21 mouse cellular contexts compared by ENCODE assay signal in genomic region chr10:7836902-7837301, GRCm38 (mm10). TPM values are rescaled to one million over a fixed set of nuclear protein-coding genes. Genes with fewer than 3 reads are reported as not detected.
DNase-seq lines count a peak whose midpoint lies in the region; ATAC-seq and TF ChIP-seq lines count a peak whose summit lies in the region.
"Had no signal": no experiment of that assay in that cellular context is flagged by ENCODE, and none has a peak within 500 bp of the region (broad histone marks: within the 10 kb centered on the region; RNA-seq: fewer than 3 reads in every experiment).

No protein-coding gene starts in this region.

- no peak overlapping the region for H3K27ac ChIP-seq in liver, embryonic 16.5 days (ENCODE audit: low read length)
- no peak overlapping the region for H3K27ac ChIP-seq in liver, embryonic 12.5 days
- no peak overlapping the region for H3K27ac ChIP-seq in midbrain, postnatal 0 days (ENCODE audit: low read depth, low read length)
- no peak overlapping the region for H3K27ac ChIP-seq in midbrain, embryonic 14.5 days (replicated peaks; ENCODE audit: low read depth, low read length)
- H3K27ac ChIP-seq: embryonic facial prominence, embryonic 12.5 days; hindbrain, embryonic 15.5 days had no signal

- no peak overlapping the region for H3K9ac ChIP-seq in liver, embryonic 16.5 days (ENCODE audit: low read depth, low read length)
- no peak overlapping the region for H3K9ac ChIP-seq in liver, embryonic 12.5 days
- no peak overlapping the region for H3K9ac ChIP-seq in midbrain, postnatal 0 days (replicated peaks; ENCODE audit: low read length, poor library complexity, severe bottlenecking)
- no peak overlapping the region for H3K9ac ChIP-seq in midbrain, embryonic 14.5 days (replicated peaks; ENCODE audit: low read length)
- H3K9ac ChIP-seq: embryonic facial prominence, embryonic 12.5 days; heart, embryonic 12.5 days; hindbrain, embryonic 15.5 days had no signal

- H3K4me1 ChIP-seq in liver, embryonic 16.5 days (ENCODE audit: control insufficient read depth, low read depth, low read length): peaks cover 6% of the 10 kb centered on the region
- H3K4me1 ChIP-seq in liver, embryonic 12.5 days: peaks cover 15% of the 10 kb centered on the region; the same call in 1 of the 2 replicates
- H3K4me1 ChIP-seq in midbrain, postnatal 0 days (ENCODE audit: insufficient read depth, low read length): 0 out of 2 replicates have a peak, but pooled peaks cover 4% of the 10 kb centered on the region
- 0 out of 2 replicates have a peak, but pooled peaks cover 3% of the 10 kb centered on the region for H3K4me1 ChIP-seq in midbrain, embryonic 14.5 days (ENCODE audit: control insufficient read depth, insufficient read depth, low read length)

- peak; percentile 86 for DNase-seq in heart, adult 11 months
- no peak for DNase-seq in heart, postnatal 14 days
- DNase-seq in midbrain, postnatal 0 days (ENCODE audit: low spot score): no peak
- DNase-seq in midbrain, embryonic 14.5 days: no peak
- no peak for DNase-seq in urinary bladder, postnatal 10 days (ENCODE audit: low spot score)
- DNase-seq in layer of hippocampus, postnatal 25 days (ENCODE audit: extremely low spot score in 1 of 2, low spot score in 1 of 2): no peak
- DNase-seq: adrenal gland, adult 8-10 months; adrenal gland, postnatal 36 days; cerebellum, adult 2 months; cerebellum, postnatal 10 days; embryo, embryonic 11 days; gastrocnemius, postnatal 14 days; heart, postnatal 36 days had no signal

- 0 out of 2 replicates have a peak, but pooled peaks have one; percentile 17 for TF ChIP-seq CTCF in midbrain, postnatal 0 days (IDR thresholded peaks at IDR 0.05)

- H3K9me3 ChIP-seq in liver, embryonic 16.5 days (replicated peaks; ENCODE audit: control insufficient read depth, low read length): no peaks in the 10 kb centered on the region
- no peaks in the 10 kb centered on the region for H3K9me3 ChIP-seq in liver, embryonic 12.5 days (replicated peaks)
- no peaks in the 10 kb centered on the region for H3K9me3 ChIP-seq in midbrain, postnatal 0 days (ENCODE audit: low read length)
- H3K9me3 ChIP-seq in midbrain, embryonic 14.5 days (ENCODE audit: control insufficient read depth, low read length): no peaks in the 10 kb centered on the region
- H3K9me3 ChIP-seq: embryonic facial prominence, embryonic 12.5 days; G1E; heart, embryonic 12.5 days; hindbrain, embryonic 15.5 days had no signal

- no peak overlapping the region for H3K4me2 ChIP-seq in liver, embryonic 16.5 days (ENCODE audit: low read depth, low read length)
- H3K4me2 ChIP-seq in liver, embryonic 12.5 days: no peak overlapping the region
- H3K4me2 ChIP-seq in midbrain, postnatal 0 days (ENCODE audit: low read depth, low read length, poor library complexity, severe bottlenecking): no peak overlapping the region
- H3K4me2 ChIP-seq in midbrain, embryonic 14.5 days (ENCODE audit: low read length): no peak overlapping the region
- H3K4me2 ChIP-seq: embryonic facial prominence, embryonic 12.5 days; heart, embryonic 12.5 days; hindbrain, embryonic 15.5 days had no signal

- 47% methylated on average over 2 of the region's 2 CpGs for WGBS in liver, embryonic 16.5 days (ENCODE audit: insufficient replicate concordance)
- 64% methylated on average over 2 of the region's 2 CpGs for WGBS in liver, embryonic 12.5 days (ENCODE audit: insufficient replicate concordance)
- 71% methylated on average over 2 of the region's 2 CpGs for WGBS in midbrain, postnatal 0 days
- 84% methylated on average over 2 of the region's 2 CpGs for WGBS in midbrain, embryonic 14.5 days

- H3K4me3 ChIP-seq in liver, embryonic 16.5 days (ENCODE audit: low read depth, low read length): no peak overlapping the region
- no peak overlapping the region for H3K4me3 ChIP-seq in liver, embryonic 12.5 days
- no peak overlapping the region for H3K4me3 ChIP-seq in midbrain, postnatal 0 days (ENCODE audit: low read depth, low read length)
- H3K4me3 ChIP-seq in midbrain, embryonic 14.5 days (replicated peaks; ENCODE audit: low read depth, low read length): no peak overlapping the region
- H3K4me3 ChIP-seq: embryonic facial prominence, embryonic 12.5 days; heart, embryonic 12.5 days; hindbrain, embryonic 15.5 days had no signal

- H3K36me3 ChIP-seq in liver, embryonic 16.5 days (ENCODE audit: control insufficient read depth, insufficient read depth): no peaks in the 10 kb centered on the region
- no peaks in the 10 kb centered on the region for H3K36me3 ChIP-seq in liver, embryonic 12.5 days
- no peaks in the 10 kb centered on the region for H3K36me3 ChIP-seq in midbrain, postnatal 0 days (ENCODE audit: insufficient read depth, low read length)
- H3K36me3 ChIP-seq in midbrain, embryonic 14.5 days (ENCODE audit: control insufficient read depth, insufficient read depth, low read length): no peaks in the 10 kb centered on the region
- H3K36me3 ChIP-seq: embryonic facial prominence, embryonic 12.5 days; G1E; heart, embryonic 12.5 days; hindbrain, embryonic 15.5 days had no signal

- H3K27me3 ChIP-seq in liver, embryonic 16.5 days (ENCODE audit: control insufficient read depth, insufficient read depth, low read depth, low read length): no peaks in the 10 kb centered on the region
- peaks cover 19% of the 10 kb centered on the region; the same call in 1 of the 2 replicates for H3K27me3 ChIP-seq in liver, embryonic 12.5 days (replicated peaks)
- no peaks in the 10 kb centered on the region for H3K27me3 ChIP-seq in midbrain, postnatal 0 days (ENCODE audit: insufficient read depth, low read length)
- no peaks in the 10 kb centered on the region for H3K27me3 ChIP-seq in midbrain, embryonic 14.5 days (ENCODE audit: control insufficient read depth, insufficient read depth, low read length)
- H3K27me3 ChIP-seq: embryonic facial prominence, embryonic 12.5 days; heart, embryonic 12.5 days; hindbrain, embryonic 15.5 days had no signal

- intact Hi-C loops in heart, postnatal 14 days (cut with DNase I): no loop called here

- ATAC-seq in liver, embryonic 16.5 days (ENCODE audit: low read depth): peak; percentile 53; the same call in 1 of the 2 replicates
- no peak for ATAC-seq in liver, embryonic 12.5 days
- ATAC-seq in midbrain, postnatal 0 days (ENCODE audit: low FRiP score): no peak
- ATAC-seq in midbrain, embryonic 14.5 days (ENCODE audit: low FRiP score, low TSS enrichment): no peak
- ATAC-seq: forebrain, embryonic 16.5 days had no signal

RNA-seq across cellular contexts. Expression of gene Zc3h12d, which starts 4.6 kb away (rescaled TPM):
- under 1 TPM; 0.24 to 0.29 TPM for total RNA-seq in heart, postnatal 14 days (2021)
- 0.71 and 1.2 TPM in 2 replicates for polyA plus RNA-seq in liver, embryonic 16.5 days (2015; fragmentation: Nextera tagmentation; extraction: Ambion mirVana)
- 0.07 and 0.14 TPM in 2 replicates for polyA plus RNA-seq in liver, embryonic 12.5 days (2016; fragmentation: Nextera tagmentation; extraction: Ambion mirVana)
- total RNA-seq in midbrain, postnatal 0 days (2014; rRNA removed): 0.14 and 0.16 TPM in 2 replicates
- 0.20 and 0.34 TPM in 2 replicates for polyA plus RNA-seq in midbrain, postnatal 0 days (2015; fragmentation: Nextera tagmentation; extraction: Ambion mirVana)
- 0.13 TPM in 2 replicates for polyA plus RNA-seq in midbrain, embryonic 14.5 days (2014; fragmentation: Nextera tagmentation; extraction: Ambion mirVana)
- total RNA-seq in layer of hippocampus, postnatal 25 days (2021): under 1 TPM; 0.10 to 0.12 TPM
- total RNA-seq: gastrocnemius, postnatal 14 days had no signal
- polyA plus RNA-seq: C2C12, G1E had no signal

RNA-seq across cellular contexts. Expression of gene Ppil4, which starts 44.2 kb away (rescaled TPM):
- total RNA-seq in heart, postnatal 14 days (2021): 10 to 100 TPM; 16.5 to 17.1 TPM
- polyA plus RNA-seq in liver, embryonic 16.5 days (2015; fragmentation: Nextera tagmentation; extraction: Ambion mirVana): 20.2 and 21.5 TPM in 2 replicates
- 34.6 and 35.1 TPM in 2 replicates for polyA plus RNA-seq in liver, embryonic 12.5 days (2016; fragmentation: Nextera tagmentation; extraction: Ambion mirVana)
- total RNA-seq in midbrain, postnatal 0 days (2014; rRNA removed): 30.6 and 40.5 TPM in 2 replicates
- polyA plus RNA-seq in midbrain, postnatal 0 days (2015; fragmentation: Nextera tagmentation; extraction: Ambion mirVana): 46.0 and 50.6 TPM in 2 replicates
- polyA plus RNA-seq in midbrain, embryonic 14.5 days (2014; fragmentation: Nextera tagmentation; extraction: Ambion mirVana): 51.9 and 54.7 TPM in 2 replicates
- total RNA-seq in layer of hippocampus, postnatal 25 days (2021): 10 to 100 TPM; 31.9 to 32.1 TPM

RNA-seq across cellular contexts. Expression of gene Ginm1, which starts 44.3 kb away (rescaled TPM):
- total RNA-seq in heart, postnatal 14 days (2021): 10 to 100 TPM; 83.4 to 96.4 TPM
- 26.6 and 27.1 TPM in 2 replicates for polyA plus RNA-seq in liver, embryonic 16.5 days (2015; fragmentation: Nextera tagmentation; extraction: Ambion mirVana)
- 32.5 and 33.1 TPM in 2 replicates for polyA plus RNA-seq in liver, embryonic 12.5 days (2016; fragmentation: Nextera tagmentation; extraction: Ambion mirVana)
- total RNA-seq in midbrain, postnatal 0 days (2014; rRNA removed): 22.2 and 35.4 TPM in 2 replicates
- 65.4 and 67.9 TPM in 2 replicates for polyA plus RNA-seq in midbrain, postnatal 0 days (2015; fragmentation: Nextera tagmentation; extraction: Ambion mirVana)
- polyA plus RNA-seq in midbrain, embryonic 14.5 days (2014; fragmentation: Nextera tagmentation; extraction: Ambion mirVana): 39.4 and 48.1 TPM in 2 replicates
- 10 to 100 TPM; 18.8 to 20.6 TPM for total RNA-seq in layer of hippocampus, postnatal 25 days (2021)
